Mouse (Mus musculus) ZHBTc4 (cell line): ENCODE results near the gene M6pr.

Source experiments
- DNase-seq: peaks from one replicate; pipeline ENCODE4 v3.0.0-alpha.2; 2011; ENCODE audit warnings: low read depth, low spot score

Gene M6pr

GRCm38 (mm10) chr6:122308505-122309393 lies at the start of gene M6pr:
Gene M6pr, plus strand, starts transcription at chr6:122308720.
- DNase-seq: peak; percentile 99

GRCm38 (mm10) chr6:122262543-122262942 lies 46.0 kb upstream of the M6pr start:
- no peak for DNase-seq

DNA sequence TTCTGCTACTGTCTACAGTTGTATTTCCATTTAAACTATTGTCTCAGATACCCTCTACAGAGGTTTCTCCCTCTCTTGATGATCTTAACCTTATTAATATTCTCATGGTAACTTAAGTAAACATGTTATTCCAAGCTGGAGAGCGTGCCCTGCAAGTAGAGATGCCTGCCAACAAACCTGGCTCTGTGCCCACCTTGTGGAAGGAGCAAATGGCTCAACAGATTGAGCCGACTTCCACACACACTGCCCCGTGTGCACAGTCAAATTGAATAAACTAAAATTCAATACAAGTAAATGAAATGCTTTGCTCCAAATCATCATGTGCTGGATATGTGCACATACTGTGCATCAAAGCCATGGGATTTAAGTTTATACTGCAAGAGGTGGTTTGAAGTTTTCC lies 40.0 kb upstream of the M6pr start:
- no peak for DNase-seq

DNA sequence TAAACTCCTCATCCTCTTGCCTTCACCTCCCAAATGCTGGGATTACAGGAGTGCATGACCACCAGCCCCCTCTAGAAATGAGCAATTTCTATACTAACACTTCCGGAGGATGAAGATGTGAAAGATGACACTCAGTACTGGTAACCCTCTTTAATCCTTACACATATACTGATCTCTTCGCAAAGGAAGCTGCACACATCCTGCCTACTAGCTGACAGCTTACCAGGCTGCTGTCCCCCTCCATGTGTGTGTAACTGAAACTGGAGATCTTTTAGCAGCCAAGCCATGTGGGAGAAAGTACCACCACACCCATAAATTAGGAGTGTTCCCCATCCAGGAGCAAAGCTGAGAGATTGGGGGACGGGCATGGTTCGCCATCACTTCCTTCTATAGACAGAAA lies 39.4 kb upstream of the M6pr start:
- DNase-seq: no peak

- no peak for DNase-seq
Observed at GRCm38 (mm10) chr6:122270152-122270551, 38.4 kb upstream of the M6pr start.

DNA sequence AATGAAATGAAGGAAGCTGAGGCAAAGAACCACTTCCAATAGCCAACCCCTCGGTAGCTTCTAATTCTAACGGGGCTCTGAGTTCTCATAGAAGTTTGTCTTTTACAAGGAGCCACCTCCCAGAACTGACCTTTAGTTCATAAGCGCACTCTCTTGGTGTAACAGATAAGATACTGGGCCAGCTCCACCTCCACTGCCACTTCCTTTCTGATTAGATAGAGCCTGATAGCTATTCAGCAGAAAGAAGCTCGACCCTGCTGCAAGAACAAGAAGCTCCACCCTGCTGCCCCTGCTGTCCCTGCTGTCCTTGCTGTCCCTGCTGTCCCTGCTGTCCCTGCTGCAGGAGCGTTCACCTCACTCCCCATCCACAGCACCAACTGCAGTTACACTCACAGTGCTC lies 34.0 kb upstream of the M6pr start:
- DNase-seq: no peak

GRCm38 (mm10) chr6:122276565-122276964 lies 32.0 kb upstream of the M6pr start:
- DNase-seq: no peak

GRCm38 (mm10) chr6:122282782-122283181 lies 25.7 kb upstream of the M6pr start, which contains the start of gene Klrg1:
Gene Klrg1, minus strand, starts transcription at chr6:122282882.
- no peak for DNase-seq

DNA sequence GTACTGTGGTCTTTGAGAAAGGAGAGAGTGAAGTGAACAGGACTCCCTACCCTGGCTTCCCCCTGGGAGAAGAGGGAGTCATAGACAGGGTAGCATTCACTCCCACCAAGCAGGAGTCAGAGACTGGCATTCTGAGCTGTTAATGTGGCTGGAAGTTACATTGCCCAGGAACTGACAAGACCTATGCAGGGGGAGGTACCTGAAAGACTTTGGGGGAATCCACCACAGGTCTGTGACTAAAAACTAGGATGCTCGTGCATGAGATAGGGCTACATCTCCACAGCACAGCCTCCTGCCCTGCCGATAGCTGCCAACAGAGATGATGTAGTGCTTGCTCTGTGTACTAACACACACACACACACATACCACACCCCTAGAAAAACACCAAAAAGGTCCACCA lies 25.1 kb upstream of the M6pr start:
- no peak for DNase-seq

DNA sequence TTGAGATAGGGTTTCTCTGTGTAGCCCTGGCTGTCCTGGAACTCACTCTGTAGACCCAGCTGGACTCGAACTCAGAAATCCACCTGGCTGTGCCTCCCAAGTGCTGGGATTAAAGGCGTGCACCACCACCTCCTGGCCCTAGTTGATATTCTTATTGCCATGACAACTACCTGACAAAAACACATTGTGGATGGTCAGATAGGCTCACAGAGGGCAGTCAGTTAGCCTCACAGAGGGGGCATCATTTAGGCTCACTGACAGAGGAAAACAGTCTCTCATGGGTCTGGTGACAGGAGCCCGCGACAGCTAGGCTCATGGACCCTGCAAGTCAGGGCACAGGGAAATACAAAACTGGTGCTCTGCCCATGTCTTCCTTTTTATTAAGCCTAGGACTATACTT lies 24.2 kb upstream of the M6pr start:
- no peak for DNase-seq

DNA sequence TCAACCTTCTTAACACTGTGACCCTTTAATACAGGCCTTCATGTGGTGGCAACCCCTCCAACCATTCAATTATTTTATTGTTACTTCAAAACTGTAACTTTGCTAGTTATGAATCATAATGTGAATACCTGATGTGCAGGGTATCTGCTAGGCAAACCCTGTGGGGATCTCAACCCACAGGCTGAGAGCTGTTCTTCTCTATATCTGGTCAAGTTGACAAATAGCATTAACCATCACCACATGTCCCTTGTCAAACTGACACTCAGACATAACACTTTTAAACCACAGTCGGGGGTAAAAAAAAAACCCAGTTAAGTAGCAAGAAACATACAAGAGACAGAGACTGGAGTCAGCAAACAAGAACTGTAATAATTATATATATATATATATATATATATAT lies 23.7 kb upstream of the M6pr start:
- no peak for DNase-seq

GRCm38 (mm10) chr6:122288263-122288662 lies 20.3 kb upstream of the M6pr start:
- DNase-seq: no peak

GRCm38 (mm10) chr6:122289313-122289712 lies 19.2 kb upstream of the M6pr start:
- DNase-seq: no peak

DNA sequence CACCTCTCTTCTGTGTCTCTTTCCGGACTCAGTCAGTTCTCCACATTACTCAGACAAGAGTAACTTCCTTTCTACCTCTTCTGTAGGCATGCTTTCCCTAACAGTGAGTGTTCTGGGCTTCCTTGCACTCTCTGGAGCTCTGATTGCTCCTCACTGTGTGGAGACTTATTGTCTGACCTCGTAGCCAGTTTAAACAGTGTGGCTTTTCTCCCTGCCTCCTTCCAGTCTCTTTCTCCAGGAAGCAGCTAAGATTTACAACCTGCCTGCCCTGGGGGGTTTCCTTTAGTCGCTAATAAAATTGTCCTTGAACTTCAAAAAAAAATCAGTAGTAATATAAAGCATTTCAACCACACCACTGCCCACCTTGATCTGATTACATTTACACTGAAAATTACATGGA lies 18.3 kb upstream of the M6pr start:
- no peak for DNase-seq

DNA sequence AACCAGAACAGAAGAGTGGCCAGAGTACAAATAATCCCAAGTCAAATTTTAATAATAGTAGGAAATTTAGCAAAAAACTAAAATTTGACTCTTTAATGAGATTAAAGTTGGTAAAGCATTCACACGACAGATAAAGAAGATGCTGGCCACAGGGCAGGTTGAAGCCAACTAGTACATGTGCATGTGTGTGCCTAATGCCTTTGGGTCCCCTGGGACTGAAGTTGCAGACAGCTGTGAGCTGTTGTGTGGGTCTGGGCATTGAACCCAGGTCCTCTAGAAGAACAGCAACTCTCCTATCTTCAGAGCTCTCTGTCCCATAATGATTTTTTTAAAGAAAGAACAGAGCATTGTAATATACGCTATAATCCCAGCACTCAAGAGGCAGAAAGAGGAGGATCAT lies 17.3 kb upstream of the M6pr start:
- no peak for DNase-seq

DNA sequence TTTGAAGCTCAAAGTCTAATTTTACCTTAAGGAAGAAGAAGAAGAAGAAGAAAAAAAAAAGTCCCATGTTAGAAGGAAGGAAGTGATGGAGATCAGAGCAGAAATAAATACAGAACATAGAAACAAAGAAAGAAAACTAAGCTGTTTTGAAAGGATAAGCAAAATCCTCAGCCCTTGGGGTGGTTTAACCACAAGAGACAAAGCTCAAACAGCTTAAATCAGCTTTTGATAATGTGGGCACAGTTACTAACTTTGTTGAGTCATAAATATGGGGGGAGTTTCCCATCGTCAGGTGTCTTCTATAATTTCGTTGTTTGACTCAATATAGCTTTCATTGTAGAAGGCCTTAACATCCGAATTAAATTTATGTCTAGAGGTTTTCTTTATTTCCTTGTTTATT lies 16.8 kb upstream of the M6pr start:
- no peak for DNase-seq

DNA sequence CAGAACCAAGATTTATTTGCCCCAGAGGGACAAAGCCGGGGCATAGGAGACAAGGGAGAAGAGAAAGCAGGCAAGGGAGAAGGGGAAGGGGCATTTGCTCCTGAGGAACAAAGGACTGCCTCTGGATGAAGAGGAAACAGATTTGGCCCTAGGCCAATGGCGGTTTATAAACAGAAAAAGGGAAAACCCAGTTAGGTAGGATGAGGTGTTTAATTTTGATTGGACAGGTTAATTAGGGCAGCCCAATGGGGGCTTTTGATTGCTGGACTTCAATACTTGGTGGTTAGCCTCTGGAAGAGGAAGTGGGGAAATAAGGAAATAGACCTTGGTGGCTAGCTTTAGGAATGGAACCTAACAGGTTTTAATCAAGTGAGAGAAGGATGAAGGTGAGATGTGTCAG lies 16.3 kb upstream of the M6pr start:
- no peak for DNase-seq

- no peak for DNase-seq
Observed at GRCm38 (mm10) chr6:122293121-122293520, 15.4 kb upstream of the M6pr start.

GRCm38 (mm10) chr6:122293796-122294195 lies 14.7 kb upstream of the M6pr start:
- no peak for DNase-seq

DNA sequence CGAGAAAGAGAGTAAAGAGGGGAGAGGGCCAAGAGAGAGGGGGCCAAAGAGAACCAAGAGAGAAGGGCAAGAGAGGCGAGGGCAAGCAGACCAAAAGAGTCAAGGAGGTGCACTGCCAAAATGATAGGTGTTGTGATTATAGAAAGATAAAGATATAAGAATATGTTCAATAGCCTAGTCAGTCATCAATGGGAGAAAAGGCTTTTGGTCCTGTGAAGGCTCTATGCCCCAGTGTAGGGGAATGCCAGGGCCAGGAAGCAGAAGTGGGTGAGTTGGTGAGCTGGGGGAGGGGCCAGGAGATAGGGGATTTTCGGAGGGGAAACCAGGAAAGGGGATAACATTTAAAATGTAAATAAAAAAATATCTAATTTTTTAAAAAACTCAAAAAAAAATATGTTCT lies 14.2 kb upstream of the M6pr start:
- no peak for DNase-seq

DNA sequence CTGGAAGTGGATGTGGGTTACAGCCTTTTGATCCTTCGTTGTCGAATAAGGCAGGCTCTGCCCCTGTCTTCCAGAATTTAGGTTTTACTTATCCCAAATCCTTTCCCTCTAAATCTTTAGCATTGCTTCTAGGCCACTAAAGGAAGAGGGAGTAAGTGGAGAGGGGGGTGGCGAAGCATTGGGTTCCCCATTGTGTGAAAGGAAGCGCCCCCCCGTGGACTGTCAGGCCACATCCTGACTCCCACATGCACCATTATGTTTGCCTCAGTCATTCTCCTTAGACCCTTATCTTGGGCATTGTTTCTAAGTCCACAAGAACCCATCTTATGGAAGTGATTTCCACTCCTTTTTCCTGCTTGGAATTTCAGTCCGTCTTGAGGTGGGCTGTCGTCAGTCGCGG lies 13.3 kb upstream of the M6pr start:
- DNase-seq: no peak

DNA sequence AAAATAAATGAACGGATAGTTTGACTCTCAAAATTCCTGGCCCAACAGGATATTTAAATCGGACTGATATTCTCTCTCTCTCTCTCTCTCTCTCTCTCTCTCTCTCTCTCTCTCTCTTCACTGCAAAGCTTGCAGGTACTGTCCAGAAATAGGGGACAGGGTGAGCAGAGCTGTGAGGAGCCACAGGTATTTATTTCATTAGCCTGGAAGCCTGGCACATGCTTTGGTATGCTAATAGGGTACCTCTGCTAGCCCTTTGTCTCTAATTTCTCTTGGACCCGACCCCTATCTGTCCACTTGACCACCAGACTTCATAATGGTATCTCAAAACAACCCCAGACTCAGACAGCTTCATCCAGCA lies 11.6 kb upstream of the M6pr start:
- DNase-seq: no peak

- peak; percentile 35 for DNase-seq
Observed at GRCm38 (mm10) chr6:122297279-122298222, 11.0 kb upstream of the M6pr start.
